Mouse (Mus musculus) heart, embryonic 13.5 days (tissue): ENCODE results near the gene Kalrn. TPM values are rescaled to one million over a fixed set of nuclear protein-coding genes. Genes with fewer than 3 reads are reported as not detected.

Experiments
- ATAC-seq: fragments of 200-750 bp; cut with Nextera tagmentation; 2 replicates; pipeline ENCODE4 v1.8.0; 2017; ENCODE audit warnings: moderate TSS enrichment; ENCODE audit not compliant: insufficient number of reproducible peaks, low FRiP score, low TSS enrichment; ENCODE audit errors: extremely low read depth
- H3K27ac ChIP-seq: fragments of 300-500 bp; sonication (generic); replicated peaks from 2 replicates; pipeline ENCODE4 v1.5.1; 2015; ENCODE audit warnings: moderate library complexity, mild to moderate bottlenecking, inconsistent platforms
- H3K27me3 ChIP-seq: fragments of 300-500 bp; sonication (generic); replicated peaks from 2 replicates; pipeline ENCODE4 v1.6.1; 2015; ENCODE audit warnings: mild to moderate bottlenecking, inconsistent platforms
- H3K36me3 ChIP-seq: fragments of 300-500 bp; sonication (generic); 2 replicates; pipeline ENCODE4 v1.6.1; 2015; ENCODE audit warnings: mild to moderate bottlenecking, inconsistent platforms
- H3K4me1 ChIP-seq: fragments of 300-500 bp; sonication (generic); 2 replicates; pipeline ENCODE4 v1.6.1; 2015; ENCODE audit warnings: inconsistent platforms
- H3K4me2 ChIP-seq: fragments of 300-500 bp; sonication (generic); 2 replicates; pipeline ENCODE4 v1.6.1; 2015; ENCODE audit warnings: inconsistent platforms, mild to moderate bottlenecking, moderate library complexity
- H3K4me3 ChIP-seq: fragments of 300-500 bp; sonication (generic); 2 replicates; pipeline ENCODE4 v1.5.1; 2015; ENCODE audit warnings: moderate library complexity, mild to moderate bottlenecking, inconsistent platforms
- H3K9ac ChIP-seq: fragments of 300-500 bp; sonication (generic); 2 replicates; pipeline ENCODE4 v1.6.1; 2015; ENCODE audit warnings: inconsistent platforms, mild to moderate bottlenecking, moderate library complexity
- H3K9me3 ChIP-seq: fragments of 300-500 bp; sonication (generic); 2 replicates; pipeline ENCODE4 v1.6.1; 2016; ENCODE audit warnings: inconsistent platforms
- WGBS: fragments of 180-500 bp; shearing (Covaris S2); methylation state at CpG from one replicate; pipeline ENCODE4 v1.1.7; 2015; ENCODE audit warnings: mixed read lengths; 5-methylcytosine and 5-hydroxymethylcytosine counted together
- polyA plus RNA-seq: library from polyadenylated mRNA; unstranded; fragments of >200 nt; fragmentation: Nextera tagmentation; extraction: Ambion mirVana; gene quantifications from 2 replicates; pipeline ENCODE4 v1.2.1, GENCODE M21; 2015

The Kalrn gene
- polyA plus RNA-seq, 1 experiment from 2014 or later = 28.1 TPM

DNA sequence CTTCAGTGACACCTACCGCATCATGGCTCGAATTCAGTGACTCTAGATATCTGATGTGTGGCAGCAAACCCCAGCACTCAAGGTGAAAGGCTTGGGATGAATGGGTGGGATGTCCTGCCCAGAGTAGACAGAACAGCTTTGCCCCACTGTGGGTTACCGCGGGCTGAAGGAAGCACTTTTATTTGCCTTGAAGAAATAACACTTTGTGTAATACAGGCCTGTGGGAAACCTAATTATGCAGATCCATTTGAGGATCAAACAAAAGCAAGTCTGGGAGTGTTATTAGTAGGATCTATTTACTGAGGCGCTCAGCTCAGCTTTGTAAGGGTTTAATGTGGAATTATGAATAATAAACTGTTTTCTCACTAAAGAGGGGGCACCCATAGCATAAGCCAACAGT lies 406.3 kb downstream of the Kalrn start:
- H3K36me3 ChIP-seq = peaks cover 85% of the 10 kb centered on the region
- no peaks in the 10 kb centered on the region for H3K9me3 ChIP-seq
- no peak overlapping the region for H3K4me3 ChIP-seq
- ATAC-seq = no peak
- no peaks in the 10 kb centered on the region for H3K27me3 ChIP-seq
- WGBS = 84% methylated on average over 5 of the region's 5 CpGs
- H3K4me2 ChIP-seq = no peak overlapping the region
- H3K27ac ChIP-seq = no peak overlapping the region
- peaks cover 3% of the 10 kb centered on the region; the same call in 1 of the 2 replicates for H3K4me1 ChIP-seq
- H3K9ac ChIP-seq = no peak overlapping the region

GRCm38 (mm10) chr16:34163086-34163485 lies 410.2 kb downstream of the Kalrn start:
- Histone ChIP-seq H3K9ac (no peak overlapping the region), H3K4me2 (no peak overlapping the region), H3K27me3 (no peaks in the 10 kb centered on the region), H3K4me1 (peaks cover 5% of the 10 kb centered on the region; the same call in 1 of the 2 replicates), H3K27ac (no peak overlapping the region), H3K9me3 (no peaks in the 10 kb centered on the region), H3K4me3 (no peak overlapping the region), H3K36me3 (peaks cover 71% of the 10 kb centered on the region)
- WGBS = 64% methylated on average over 9 of the region's 9 CpGs
- no peak for ATAC-seq

DNA sequence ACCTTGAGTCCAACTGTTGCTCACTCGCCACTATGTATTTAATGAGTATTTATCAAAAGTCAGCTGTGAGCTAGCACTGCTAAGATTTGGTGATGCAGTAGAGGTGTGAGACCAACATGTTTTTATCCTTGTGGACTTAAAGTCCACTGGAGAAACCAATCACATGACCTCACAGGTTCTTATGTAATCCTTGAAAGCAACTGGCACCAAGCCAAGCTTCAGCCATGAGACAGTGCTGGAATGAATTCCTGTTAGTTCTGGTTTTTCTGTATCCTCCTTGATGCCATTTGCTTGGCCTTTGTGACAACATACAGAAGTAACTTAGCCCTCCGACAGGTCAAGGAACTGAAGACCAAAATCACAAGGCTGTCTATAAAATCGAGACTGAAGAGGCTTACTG lies 413.8 kb downstream of the Kalrn start:
- no peak overlapping the region for H3K27ac ChIP-seq
- no peaks in the 10 kb centered on the region for H3K27me3 ChIP-seq
- H3K4me2 ChIP-seq = no peak overlapping the region
- H3K4me3 ChIP-seq = no peak overlapping the region
- peaks cover 43% of the 10 kb centered on the region for H3K36me3 ChIP-seq
- H3K4me1 ChIP-seq = 0 out of 2 replicates have a peak, but pooled peaks cover 5% of the 10 kb centered on the region
- WGBS = 77% methylated on average over 3 of the region's 3 CpGs
- H3K9me3 ChIP-seq = no peaks in the 10 kb centered on the region
- ATAC-seq = no peak
- H3K9ac ChIP-seq = no peak overlapping the region

- Histone ChIP-seq H3K36me3 (peaks cover 42% of the 10 kb centered on the region), H3K9ac (no peak overlapping the region), H3K27ac (no peak overlapping the region), H3K4me1 (0 out of 2 replicates have a peak, but pooled peaks cover 5% of the 10 kb centered on the region), H3K4me2 (no peak overlapping the region), H3K9me3 (no peaks in the 10 kb centered on the region), H3K4me3 (no peak overlapping the region), H3K27me3 (no peaks in the 10 kb centered on the region)
- no peak for ATAC-seq
- 46% methylated on average over 4 of the region's 4 CpGs for WGBS
Measured at GRCm38 (mm10) chr16:34157386-34158135, 415.8 kb downstream of the Kalrn start.

DNA sequence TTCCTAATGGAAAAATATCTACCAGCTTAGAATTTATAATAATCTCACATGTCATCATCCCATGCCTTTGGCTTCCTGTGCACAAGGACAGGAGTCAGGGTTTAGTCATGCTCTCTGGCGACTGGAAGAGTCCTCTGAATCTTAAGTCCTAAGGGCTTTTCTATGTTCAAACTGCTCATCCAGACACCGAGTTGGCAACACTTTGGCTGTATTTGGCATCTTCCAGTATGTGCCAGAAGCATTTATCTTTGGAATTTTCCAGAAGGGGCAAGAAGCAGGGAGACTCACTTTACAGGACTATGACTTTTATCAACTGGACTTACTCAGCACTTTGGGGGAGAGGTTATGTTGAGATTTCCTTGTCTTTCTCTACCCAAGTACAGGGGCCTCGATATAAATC lies 417.6 kb downstream of the Kalrn start:
- Histone ChIP-seq H3K9me3 (no peaks in the 10 kb centered on the region), H3K36me3 (peaks cover 31% of the 10 kb centered on the region), H3K9ac (no peak overlapping the region), H3K4me3 (no peak overlapping the region), H3K27me3 (no peaks in the 10 kb centered on the region), H3K4me1 (0 out of 2 replicates have a peak, but pooled peaks cover 5% of the 10 kb centered on the region), H3K27ac (no peak overlapping the region), H3K4me2 (no peak overlapping the region)
- 64% methylated on average over 3 of the region's 3 CpGs for WGBS
- ATAC-seq = no peak

DNA sequence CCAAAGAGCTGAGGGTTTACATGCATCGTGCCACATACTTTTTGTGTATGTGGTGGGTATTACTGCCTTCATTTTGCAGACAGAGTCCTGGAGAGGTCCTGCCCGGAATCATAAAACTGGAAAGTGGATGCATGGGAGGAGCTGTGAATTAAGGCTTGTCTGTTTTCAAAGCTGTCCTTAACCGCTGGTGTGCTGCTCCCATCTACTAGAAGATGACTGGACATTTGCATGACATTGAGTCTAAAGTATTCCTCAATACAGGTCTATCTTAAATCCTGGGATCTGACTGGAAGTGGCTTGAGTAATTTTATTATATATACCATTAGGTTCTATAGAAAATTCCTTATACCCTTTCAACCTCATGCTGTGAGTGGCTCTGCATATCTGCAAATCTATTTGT lies 418.4 kb downstream of the Kalrn start:
- no peak overlapping the region for H3K4me3 ChIP-seq
- H3K9ac ChIP-seq = no peak overlapping the region
- 0 out of 2 replicates have a peak, but pooled peaks cover 5% of the 10 kb centered on the region for H3K4me1 ChIP-seq
- no peak for ATAC-seq
- WGBS = 79% methylated on average over 3 of the region's 3 CpGs
- no peak overlapping the region for H3K27ac ChIP-seq
- H3K27me3 ChIP-seq = no peaks in the 10 kb centered on the region
- no peak overlapping the region for H3K4me2 ChIP-seq
- H3K9me3 ChIP-seq = no peaks in the 10 kb centered on the region
- H3K36me3 ChIP-seq = peaks cover 29% of the 10 kb centered on the region

DNA sequence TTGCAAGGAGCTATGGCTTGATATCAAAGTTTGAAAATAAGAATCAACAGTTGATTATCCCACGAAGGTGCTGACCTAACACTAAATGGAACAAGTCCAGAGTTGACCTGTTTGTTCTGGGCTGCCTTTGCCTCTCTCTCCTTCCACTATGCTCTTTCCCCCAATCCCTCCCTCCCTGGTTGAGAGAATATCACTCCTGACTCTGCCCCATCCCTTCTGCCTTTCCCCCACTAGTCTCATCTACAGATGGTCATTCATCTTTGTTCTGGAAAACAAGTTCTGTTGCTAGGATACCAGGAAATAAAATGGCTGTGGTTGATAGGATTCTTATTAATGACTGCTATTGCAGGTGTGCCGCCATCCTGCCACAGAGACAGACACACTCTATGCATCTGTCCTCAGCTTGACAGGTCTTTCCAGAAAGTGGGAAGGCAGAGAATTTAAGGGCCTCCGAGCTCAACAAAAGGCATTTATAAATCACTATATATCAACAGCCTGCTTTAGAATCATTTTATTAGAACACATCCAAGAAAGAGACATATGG lies 421.7 kb downstream of the Kalrn start:
- WGBS = 74% methylated on average over 3 of the region's 3 CpGs
- Histone ChIP-seq H3K4me3 (no peak overlapping the region), H3K27me3 (no peaks in the 10 kb centered on the region), H3K4me2 (no peak overlapping the region), H3K36me3 (peaks cover 32% of the 10 kb centered on the region), H3K9me3 (no peaks in the 10 kb centered on the region), H3K27ac (no peak overlapping the region), H3K4me1 (no peaks in the 10 kb centered on the region), H3K9ac (no peak overlapping the region)
- no peak for ATAC-seq

GRCm38 (mm10) chr16:34141670-34142069 lies 431.7 kb downstream of the Kalrn start:
- Histone ChIP-seq H3K9ac (no peak overlapping the region), H3K4me1 (no peaks in the 10 kb centered on the region), H3K9me3 (no peaks in the 10 kb centered on the region), H3K4me3 (no peak overlapping the region), H3K36me3 (peaks cover 3% of the 10 kb centered on the region; the same call in 1 of the 2 replicates), H3K27ac (no peak overlapping the region), H3K4me2 (no peak overlapping the region), H3K27me3 (no peaks in the 10 kb centered on the region)
- WGBS = 76% methylated on average over 8 of the region's 8 CpGs
- no peak for ATAC-seq

DNA sequence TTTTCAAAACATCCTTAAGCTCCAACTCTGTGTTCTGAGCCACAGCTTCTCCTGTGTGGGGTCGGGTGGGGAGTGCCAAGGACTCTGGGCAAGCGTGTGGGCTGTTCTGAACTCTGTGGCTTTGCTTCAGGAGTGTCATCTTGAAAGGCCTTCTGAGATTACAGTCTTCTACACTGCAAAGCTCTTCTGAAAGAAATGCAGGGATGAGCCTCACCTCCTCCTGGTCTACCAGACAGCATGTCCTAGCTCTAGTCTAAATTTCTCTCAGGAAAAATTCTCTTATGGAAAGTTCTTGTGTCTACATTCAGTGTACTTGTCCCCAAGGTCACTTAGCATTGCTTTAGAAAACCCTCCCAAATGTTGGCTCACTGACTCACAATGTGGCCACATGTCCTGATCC lies 438.3 kb downstream of the Kalrn start:
- 66% methylated on average over 2 of the region's 2 CpGs for WGBS
- no peak for ATAC-seq

GRCm38 (mm10) chr16:34134628-34135027 lies 438.7 kb downstream of the Kalrn start:
- no peak for ATAC-seq
- Histone ChIP-seq H3K9me3 (no peaks in the 10 kb centered on the region), H3K4me3 (no peak overlapping the region), H3K4me1 (no peaks in the 10 kb centered on the region), H3K27me3 (no peaks in the 10 kb centered on the region), H3K27ac (no peak overlapping the region), H3K9ac (no peak overlapping the region), H3K4me2 (no peak overlapping the region), H3K36me3 (peaks cover 14% of the 10 kb centered on the region)
- WGBS = 61% methylated on average over 3 of the region's 3 CpGs

More for the DNA sequence above, 438.3 kb downstream of the Kalrn start:
- Histone ChIP-seq H3K27ac (no peak overlapping the region), H3K9ac (no peak overlapping the region), H3K4me2 (no peak overlapping the region), H3K36me3 (peaks cover 14% of the 10 kb centered on the region), H3K4me1 (no peaks in the 10 kb centered on the region), H3K27me3 (no peaks in the 10 kb centered on the region), H3K4me3 (no peak overlapping the region), H3K9me3 (no peaks in the 10 kb centered on the region)

DNA sequence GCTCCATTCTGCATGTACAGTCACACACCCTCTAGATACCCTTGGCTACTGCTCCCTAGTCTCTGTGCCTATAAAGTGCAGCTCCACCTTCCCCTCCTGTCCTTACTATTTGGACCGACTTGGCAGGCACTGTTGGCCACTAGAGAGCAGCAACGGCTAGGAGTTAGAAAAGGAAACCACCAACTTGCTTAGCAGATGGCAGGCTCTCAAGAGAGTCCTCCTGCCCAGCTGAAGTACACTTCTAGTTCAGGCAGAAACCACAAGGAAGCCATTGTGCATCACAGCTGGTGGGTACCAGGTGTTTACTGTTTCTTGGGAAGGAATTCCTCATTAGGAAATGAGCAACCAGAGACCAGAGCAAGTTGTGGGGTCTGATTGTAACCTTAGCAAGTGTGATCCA lies 447.7 kb downstream of the Kalrn start:
- Histone ChIP-seq H3K4me2 (no peak overlapping the region), H3K9ac (no peak overlapping the region), H3K4me3 (no peak overlapping the region), H3K36me3 (0 out of 2 replicates have a peak, but pooled peaks cover 8% of the 10 kb centered on the region), H3K4me1 (no peaks in the 10 kb centered on the region), H3K27ac (no peak overlapping the region), H3K9me3 (no peaks in the 10 kb centered on the region), H3K27me3 (no peaks in the 10 kb centered on the region)
- 3% methylated on average over 2 of the region's 2 CpGs for whole genome bisulfite sequencing
- no peak for ATAC-seq

DNA sequence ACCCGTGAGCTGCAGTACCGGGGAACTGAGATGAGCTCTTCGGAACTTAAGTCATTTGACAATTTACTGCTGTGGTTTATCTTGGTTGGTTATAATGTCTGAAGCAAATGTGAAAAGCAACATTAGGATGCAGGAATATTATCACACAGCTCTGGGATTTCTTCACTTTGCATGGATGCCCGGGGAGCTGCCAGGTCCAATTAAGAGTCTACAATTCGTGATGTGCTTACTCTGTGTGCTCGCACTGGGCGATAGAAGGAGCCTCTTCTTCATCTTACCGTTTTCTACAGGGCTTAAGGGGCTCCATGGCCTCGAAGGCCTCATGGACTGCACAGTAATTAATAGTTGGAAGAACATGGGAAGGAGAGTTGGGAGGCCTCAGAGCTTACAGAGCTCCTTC lies 450.8 kb downstream of the Kalrn start:
- 79% methylated on average over 9 of the region's 9 CpGs for WGBS
- no peaks in the 10 kb centered on the region for H3K27me3 ChIP-seq
- ATAC-seq = no peak
- H3K4me3 ChIP-seq = no peak overlapping the region
- 0 out of 2 replicates have a peak, but pooled peaks cover 8% of the 10 kb centered on the region for H3K36me3 ChIP-seq
- H3K4me1 ChIP-seq = no peaks in the 10 kb centered on the region; the same call in 1 of the 2 replicates
- no peak overlapping the region for H3K27ac ChIP-seq
- H3K4me2 ChIP-seq = no peak overlapping the region
- H3K9me3 ChIP-seq = no peaks in the 10 kb centered on the region
- no peak overlapping the region for H3K9ac ChIP-seq
